Mouse (Mus musculus): ENCODE results near the gene Kazald1.

Gene Kazald1

DNA sequence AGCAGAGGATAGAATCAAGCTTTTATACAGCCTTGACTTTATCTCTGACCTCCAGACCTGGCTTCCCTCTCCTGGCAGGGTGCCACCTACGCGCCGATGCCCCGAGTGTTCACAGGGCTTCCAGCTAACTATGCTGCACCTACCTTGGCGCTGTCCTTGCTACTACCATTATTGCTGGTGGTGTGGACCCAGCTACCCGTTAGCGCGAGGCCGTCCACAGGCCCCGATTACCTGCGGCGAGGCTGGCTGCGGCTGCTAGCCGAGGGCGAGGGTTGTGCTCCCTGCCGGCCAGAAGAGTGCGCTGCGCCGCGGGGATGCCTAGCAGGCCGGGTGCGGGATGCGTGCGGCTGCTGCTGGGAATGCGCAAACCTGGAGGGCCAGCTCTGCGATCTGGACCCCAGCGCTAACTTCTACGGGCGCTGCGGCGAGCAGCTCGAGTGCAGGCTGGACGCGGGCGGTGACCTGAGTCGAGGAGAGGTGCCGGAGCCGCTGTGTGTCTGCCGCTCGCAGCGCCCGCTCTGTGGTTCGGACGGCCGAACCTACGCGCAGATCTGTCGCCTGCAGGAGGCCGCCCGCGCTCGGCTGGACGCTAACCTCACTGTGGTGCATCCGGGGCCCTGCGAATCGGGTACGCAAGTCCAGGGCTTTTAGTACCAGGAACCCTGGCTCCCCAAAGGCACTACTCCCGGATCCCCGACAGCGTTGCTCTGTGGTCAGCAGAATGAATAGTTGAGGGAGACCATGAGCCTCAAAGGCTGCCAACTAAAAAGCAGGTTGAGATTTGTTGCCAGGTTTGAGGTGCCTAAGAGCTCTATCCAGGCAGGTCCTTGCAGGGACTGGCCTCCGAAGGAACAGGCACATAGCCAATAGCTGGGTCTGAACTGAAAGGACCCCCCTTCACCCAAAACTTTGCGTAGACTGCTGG lies 1.8 kb downstream of the Kazald1 start:
- peak in 1 of 2 experiments; percentile 54 for DNase-seq (ENCODE audit: low spot score in 2 of 2)

GRCm38 (mm10) chr19:45077742-45078645 lies 3.0 kb downstream of the Kazald1 start:
- no peak for DNase-seq (ENCODE audit: low spot score in 2 of 2)

DNA sequence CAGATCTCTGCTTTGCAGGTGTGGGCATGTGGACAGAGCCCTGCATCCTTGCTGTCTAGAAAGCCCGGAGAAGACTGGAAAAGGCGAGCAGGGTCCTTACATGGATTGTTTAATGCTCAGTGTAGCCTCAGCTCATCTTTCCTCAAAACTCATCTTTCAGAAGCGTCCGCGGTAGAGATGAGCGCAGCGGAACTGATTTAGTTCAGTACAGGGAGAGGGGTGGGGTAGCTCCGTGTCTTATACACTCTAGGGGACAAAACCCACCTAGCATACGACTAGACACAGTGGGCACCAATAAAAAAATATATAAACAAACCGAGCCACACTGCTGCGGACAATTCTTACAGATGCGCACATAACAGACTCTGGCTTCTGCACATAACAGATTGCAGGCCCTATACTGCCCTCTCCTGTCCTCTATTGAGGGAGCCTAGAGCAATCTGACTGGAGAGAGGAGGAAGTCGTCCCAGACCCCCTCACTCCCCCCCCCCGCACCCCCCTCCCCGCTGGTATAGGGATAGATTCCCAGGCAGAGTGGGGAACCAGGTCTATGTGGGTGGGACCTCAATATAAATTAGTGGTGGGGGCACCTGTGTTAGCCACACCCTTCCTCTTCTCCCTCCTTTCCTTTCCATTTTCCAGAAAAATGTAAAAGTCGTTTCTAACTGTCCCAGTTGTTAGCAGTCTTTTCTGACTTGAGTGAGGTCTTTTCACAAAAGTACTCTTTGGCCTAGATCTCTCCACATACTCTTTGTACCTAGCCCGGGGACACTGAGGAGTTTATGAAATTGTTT lies 4.1 kb downstream of the Kazald1 start:
- no peak for DNase-seq (ENCODE audit: low spot score in 2 of 2)

DNA sequence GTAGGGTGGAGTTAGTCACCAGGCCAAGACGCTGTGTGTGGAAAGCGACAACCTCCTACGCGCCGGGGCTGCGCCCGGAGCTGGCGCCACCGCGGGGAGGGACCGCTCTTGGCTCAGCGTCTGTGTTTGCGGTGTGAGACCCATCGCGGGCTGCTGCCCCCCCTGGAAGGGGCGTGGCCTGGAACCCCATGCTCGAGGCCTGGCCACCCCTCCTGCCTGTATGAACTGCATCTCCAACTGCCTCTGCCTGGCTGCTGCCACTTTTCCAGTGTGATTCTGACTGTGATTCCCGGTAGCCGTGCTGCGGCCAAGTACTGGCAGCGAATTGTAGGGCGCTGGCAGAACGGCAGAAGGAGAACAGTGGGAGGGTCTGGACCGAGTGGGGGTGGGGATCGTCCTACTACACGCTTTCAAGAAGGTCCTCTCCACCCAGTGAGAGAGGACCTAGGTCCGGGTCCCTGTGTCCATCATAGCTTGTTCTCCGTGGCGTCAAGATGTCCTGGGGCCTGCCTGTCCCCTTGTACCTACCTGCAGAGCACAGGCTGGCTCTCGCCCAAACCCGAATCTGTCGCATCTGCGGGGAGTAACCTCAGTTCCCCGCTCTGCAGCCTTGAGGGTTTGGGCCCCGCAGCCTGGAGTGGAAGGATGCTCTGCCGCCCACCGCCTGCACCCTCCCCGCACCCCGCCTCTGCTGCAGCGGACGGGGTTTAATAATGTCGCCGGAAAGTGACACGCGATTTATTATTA lies 4.9 kb downstream of the Kazald1 start:
- DNase-seq (ENCODE audit: low spot score in 2 of 2) = no peak

DNA sequence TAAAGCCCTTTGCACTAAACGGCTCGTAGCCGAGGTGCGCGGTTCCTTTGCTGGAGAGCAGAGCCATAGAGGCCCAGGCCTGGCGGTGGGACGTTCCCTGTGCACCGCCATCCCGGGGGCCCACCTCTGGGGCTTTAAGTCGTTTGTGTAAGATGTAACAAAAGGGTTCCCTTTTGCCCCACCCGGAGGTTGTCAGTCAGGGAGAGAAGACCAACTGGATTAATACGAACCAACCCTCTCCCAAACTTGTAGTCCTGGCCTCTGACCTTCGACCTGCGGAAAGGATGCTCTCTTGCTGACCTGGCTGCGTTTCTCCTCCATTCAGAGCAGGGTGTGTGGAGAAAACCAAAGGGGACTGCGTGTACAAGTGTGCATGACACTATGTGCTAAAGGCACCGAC lies 5.7 kb downstream of the Kazald1 start:
- DNase-seq (ENCODE audit: low spot score in 2 of 2) = no peak

DNA sequence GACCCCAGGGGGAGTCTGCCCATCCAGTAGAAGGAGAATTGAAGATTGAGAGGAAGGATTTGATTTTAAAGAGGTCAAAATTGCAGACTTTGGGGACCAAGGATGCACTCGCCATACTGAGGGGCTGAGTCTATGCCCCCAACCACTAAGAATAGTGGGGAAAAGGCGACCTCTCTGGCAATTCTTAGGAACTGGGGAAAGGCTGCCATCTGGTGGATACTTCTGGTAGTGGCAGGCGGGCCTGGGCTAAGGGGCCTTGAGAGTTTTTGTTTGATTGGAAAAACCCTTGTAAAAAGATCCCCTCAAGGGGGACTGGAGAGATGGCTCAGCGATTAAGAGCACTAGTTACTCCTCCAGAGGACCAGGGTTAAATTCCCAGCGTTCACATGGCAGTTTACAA lies 6.2 kb downstream of the Kazald1 start:
- peak in 1 of 2 experiments; percentile 50 for DNase-seq (ENCODE audit: low spot score in 2 of 2)

DNA sequence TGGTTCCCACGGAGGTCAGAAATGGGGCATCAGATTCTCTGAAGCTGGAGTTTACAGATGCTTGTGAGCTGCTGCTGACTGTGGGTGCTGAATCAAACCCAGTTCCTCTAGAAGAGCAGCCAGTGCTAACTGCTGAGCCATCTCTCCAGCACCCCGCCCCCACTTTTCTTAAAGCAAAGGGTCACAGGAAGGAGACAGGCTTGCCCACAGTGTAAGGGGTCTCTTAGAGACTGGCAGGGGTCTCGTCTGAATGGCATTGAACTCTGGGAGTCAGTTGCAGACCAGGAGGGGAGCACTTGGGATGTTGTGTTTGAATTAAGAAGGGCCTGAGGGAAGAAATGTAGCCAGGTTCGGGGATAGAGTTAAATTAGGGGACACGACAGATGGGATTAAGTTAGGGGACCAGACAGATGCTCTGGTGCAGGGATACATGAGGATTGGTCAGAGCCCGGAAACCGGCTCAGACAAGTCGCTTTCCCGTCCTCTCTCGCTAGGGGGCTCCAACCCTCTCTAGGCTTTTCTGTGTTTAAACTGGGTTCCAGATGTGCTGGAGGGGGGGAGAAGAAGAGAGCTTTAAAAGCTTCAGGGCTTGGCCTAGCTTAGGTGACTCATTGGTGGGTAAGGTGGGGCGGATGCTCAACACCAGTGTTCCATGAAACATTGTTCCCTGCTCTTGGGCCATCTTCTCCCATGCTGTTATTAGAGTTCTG lies 7.0 kb downstream of the Kazald1 start:
- DNase-seq (ENCODE audit: low spot score in 2 of 2) = no peak

DNA sequence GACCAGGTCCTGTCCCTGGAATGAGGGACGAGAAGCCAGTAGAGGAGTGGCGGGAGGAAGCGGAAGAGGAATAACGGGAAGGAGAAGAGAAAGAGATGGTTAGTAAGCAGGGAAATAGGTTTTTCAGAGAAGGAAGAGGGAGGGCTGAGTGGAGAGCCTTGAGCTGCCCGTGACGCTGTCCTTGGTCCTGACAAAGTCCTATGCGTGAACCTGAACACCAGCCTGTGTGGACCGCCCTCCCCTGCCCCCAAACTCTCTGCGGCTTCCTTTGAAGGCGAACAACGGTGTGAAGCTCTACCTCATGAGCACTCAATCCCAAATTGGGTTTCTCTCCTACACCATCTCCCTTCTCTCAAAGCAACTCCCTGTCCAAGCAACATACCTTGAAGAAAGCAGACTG lies 22.8 kb downstream of the Kazald1 start:
- no peak for DNase-seq (ENCODE audit: low spot score in 2 of 2)

- DNase-seq (ENCODE audit: low spot score in 2 of 2) = no peak
Measured at GRCm38 (mm10) chr19:45100486-45101270, 25.6 kb downstream of the Kazald1 start.

- DNase-seq (ENCODE audit: low spot score in 2 of 2) = no peak
Measured at GRCm38 (mm10) chr19:45105591-45105990, 30.6 kb downstream of the Kazald1 start.

GRCm38 (mm10) chr19:45106689-45107088 lies 31.6 kb downstream of the Kazald1 start:
- DNase-seq (ENCODE audit: low spot score in 2 of 2) = no peak

GRCm38 (mm10) chr19:45110681-45111080 lies 35.6 kb downstream of the Kazald1 start:
- no peak for DNase-seq (ENCODE audit: low spot score in 2 of 2)

- DNase-seq (ENCODE audit: low spot score in 2 of 2) = no peak
Measured at GRCm38 (mm10) chr19:45112444-45112843, 37.4 kb downstream of the Kazald1 start.

DNA sequence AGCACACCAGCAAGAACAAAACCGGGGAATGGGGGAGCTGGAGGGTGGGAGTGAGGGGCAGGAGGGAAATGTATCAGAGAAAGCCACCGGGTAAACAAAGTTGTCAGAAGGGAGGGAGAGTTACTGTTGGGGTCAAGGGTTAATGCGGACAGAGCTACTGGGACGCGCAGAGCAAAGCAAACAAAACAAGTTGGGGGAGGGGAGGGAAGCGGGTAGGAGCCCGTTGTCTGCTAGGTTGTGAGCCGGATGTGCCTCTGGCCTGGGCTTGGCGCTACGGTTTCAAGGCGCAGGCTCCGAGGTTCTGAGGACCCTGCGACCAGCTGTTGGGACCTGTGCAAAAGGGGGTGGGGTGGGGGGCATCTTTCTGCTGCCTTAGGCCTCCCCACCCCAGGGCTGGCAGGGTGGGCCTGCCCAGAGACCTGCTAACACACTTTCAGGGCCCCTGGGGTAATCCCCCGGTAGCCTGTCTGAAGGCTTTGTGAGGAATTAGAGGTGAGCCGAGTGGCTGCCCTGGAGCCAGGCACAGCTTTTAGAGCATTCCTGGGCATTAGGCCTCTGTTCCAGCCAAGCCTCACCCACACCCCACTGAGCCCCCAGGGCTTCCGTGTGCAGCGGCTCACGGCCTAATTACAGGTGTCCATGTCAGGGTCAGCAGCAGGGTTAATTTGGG lies 38.9 kb downstream of the Kazald1 start:
- DNase-seq (ENCODE audit: low spot score in 2 of 2) = no peak

DNA sequence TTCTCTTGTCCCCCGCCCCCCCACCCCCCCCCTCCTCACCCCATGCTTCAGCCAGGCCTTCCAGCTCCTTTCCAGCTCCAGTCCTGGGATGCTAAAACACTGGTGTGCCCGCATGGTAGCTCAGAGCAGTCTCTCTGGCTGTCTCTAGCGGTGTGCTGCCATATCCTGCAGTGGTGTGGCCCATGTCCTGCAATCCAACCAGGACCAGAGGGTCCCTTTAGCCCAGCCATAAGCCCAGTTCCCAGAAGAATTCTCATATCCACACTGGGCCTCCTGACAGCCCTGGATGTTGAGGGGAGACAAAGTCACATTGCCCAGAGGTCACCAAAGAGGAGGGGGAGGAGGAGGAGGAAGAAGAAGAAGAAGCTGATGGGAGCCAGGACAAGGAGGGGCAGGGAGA lies 39.7 kb downstream of the Kazald1 start:
- DNase-seq (ENCODE audit: low spot score in 2 of 2) = no peak

DNA sequence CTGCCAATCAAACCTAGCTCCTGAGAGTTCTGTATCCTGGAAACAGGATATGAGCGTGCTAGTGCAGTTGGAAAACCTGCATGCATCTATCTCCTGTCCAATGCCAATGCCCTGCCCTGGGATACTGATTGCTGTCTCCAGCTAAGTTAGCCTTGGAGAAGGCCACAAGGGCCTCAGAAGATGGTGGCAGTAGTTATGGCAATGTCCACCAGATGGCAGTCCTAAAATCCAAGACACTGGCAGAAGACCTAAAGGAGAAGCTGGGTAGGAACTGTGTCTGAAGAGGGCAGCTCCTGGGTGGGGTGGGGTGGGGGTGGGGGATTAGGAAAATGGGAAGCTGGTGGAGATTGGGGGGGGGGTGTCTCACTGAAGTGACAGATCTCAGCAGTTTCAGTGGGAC lies 41.8 kb downstream of the Kazald1 start:
- peak in 1 of 2 experiments; percentile 17 for DNase-seq (ENCODE audit: low spot score in 2 of 2)
